Mouse (Mus musculus) ovary, postnatal 10 days (tissue): ENCODE results near the gene Sema5b.

Source experiments
- DNase-seq: peaks from one replicate; pipeline ENCODE4 v3.0.0; 2022; ENCODE audit warnings: low spot score

The Sema5b gene

DNA sequence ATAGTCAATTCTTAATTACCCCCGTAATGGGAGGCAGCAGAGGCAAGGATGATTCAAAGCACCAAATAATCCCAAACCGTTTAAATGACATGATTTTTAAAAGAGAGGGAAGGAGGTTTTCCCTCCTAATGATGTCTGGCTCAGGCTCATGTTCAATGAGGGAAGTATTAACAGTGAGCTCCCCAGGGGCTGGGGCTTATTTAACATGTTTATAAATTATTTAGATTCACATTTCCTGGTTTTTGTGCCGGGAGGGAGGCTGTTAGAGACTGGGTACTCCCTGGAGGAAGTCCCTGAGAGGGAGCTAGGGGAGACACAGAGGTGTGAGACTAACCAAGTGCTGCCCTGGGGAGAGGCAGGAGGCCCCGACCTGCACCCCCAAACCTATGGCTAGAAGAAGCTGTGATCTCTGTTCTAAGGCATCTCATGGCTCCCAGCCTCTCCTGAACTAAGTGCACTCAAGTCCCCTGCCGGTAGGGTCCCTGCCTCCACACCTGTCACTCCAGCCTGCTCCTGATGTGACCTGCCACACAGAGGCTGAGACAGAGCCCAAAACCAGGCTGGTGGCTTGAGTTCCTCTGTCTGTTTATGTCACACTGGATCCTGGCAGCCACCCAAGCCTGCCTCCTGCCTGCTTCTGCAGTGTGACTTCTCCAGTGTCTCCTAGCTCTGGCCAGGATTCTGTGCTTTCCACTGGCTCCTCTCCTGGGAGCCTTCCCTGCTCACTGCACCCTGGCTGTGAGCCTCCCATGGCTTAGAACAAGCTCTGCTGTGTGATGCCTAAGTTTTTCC lies 51.5 kb downstream of the Sema5b start:
- no peak for DNase-seq

DNA sequence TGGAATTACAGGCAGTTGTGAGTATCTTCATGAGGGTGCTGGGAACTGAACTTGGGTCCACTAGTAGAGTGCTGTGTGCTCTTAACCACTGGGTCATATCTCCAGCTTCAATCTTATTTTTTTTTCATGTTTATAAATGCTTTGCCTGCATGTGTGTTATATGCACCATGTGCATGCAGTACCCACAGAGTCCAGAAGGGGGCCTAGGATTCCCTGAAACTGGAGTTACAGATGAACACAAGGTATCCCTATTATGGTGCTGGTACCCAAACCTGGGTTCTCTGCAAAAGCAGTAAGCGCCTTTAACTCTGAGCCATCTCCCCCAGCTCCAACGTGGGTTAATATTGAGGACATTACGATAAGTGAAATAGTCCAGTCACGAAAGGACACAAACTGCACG lies 52.5 kb downstream of the Sema5b start:
- DNase-seq: no peak

DNA sequence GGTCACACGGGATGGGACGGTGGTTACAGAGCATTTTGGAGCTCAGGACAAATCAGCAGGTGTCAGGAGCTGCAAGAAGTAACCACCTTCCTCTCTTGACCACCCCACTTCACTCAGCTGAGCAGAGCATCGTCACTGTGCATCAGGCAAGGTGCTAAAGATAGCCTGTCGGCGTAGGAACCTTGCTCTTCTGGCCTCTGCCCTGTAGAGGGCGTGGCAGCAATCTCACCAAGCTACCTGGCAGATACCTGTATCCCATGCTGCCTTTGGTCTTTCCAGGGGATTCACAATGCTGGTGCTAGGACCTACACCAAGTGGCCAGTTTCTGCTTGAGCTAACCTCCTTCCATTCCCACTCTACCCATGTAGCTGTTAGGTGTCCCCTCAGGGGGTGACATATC lies 55.3 kb downstream of the Sema5b start:
- DNase-seq: no peak

DNA sequence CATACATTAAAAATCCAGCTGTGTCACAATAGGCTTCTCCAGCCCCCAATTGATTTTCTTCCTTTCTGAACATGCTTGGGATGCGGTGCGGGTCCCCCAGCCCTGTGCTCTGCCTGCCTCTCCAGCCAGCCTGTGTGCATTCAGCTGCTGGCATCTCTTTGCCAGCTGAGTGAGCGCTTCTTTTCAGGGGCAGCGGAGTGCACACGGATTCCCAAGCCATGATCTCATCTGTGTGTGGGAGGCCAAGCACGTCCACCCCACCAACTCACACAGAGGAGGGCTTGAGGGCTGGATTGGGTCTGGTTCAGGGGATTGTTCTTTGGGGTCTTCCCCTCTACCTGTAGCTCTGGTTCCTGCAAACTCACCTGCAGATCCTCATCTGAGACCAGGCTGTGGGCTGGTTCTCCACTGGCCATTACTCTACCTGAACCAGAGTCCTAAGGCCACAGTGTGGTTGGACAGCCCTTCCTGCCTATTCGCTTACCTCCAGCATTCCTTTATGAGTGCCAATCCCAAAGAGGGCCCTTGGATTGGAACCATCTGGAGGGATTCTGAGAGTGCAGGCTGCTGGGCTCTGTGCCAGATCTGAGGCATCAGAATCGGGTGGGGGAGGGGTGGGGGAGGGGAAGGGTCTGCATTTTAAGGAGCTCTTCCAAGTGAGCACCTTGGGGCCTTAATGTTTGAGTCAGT lies 55.9 kb downstream of the Sema5b start:
- no peak for DNase-seq

DNA sequence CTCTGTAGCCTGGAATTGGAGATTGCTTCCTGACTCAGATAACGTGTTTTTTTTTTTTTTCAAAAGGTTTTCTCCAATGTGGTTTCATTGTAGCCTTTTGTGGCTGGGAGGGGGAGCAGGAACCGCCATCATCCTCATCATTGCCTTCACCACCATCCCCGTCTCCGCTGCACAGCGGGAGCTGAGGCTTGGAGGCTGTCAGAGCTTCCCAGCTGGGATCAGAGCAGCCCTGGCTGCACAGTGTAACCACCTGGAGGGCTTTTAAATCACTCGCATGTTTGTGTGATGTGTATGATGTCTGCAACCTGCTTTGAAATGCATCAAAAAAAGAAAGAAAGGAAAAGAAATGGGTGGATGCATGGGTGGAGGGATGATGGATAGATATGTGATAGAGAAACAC lies 57.0 kb downstream of the Sema5b start:
- DNase-seq: no peak

DNA sequence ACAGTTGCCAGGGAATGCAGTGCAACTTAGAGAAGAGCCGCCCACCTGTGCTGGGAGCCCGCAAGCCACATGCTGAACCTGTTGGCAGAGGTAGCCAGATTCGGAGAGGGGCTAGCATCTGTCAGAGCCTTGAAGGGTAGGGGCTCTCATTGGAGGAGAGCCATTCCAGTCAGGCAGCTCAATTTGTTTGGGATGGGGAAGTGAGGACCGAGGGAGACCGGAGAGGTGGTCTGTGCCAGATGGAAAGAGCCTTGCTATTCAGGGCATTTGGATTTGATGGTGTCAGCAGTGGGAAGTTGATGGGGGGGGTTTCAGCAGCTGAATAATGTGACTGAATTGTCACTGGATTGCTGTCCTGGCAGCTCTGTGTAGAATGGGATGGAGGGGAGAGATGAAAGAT lies 57.9 kb downstream of the Sema5b start:
- DNase-seq: no peak

DNA sequence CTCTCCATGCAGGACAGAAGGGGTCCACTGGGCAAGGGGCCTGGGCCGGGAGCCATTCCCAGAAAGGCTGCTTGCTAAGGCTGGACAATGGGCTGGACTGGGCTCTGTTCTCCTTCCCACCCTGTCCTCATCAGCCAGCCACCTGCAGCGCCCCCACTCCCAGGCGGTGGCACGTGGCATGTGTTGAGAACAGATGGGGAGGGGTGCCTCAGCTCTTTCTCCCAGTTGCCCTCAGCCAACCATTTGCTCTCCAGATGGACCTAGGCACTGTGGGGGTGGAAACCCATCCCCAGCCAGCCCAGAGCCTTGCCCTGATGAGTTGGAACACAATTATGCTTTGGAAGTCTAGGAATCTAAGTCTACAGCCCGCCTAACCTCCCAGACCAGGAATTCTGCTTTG lies 59.3 kb downstream of the Sema5b start:
- no peak for DNase-seq

DNA sequence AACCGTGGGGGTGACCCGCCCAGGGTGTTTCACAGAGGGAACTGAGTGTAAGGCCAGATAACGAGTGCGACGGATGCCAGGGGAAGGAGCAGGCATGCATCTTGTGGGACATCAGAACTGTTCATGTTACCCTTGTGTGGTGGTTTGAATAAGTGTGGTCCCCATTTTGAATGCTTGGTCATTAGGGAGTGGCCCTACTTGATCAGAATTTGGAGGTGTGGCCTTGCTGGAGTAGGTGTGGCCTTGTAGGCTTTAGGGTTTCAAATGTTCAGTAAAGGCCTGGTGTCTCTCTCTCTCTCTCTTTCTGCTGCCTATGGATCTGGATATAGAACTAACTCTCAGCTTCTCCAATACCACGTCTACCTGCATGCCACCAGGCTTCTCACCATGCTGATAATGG lies 60.5 kb downstream of the Sema5b start:
- no peak for DNase-seq

DNA sequence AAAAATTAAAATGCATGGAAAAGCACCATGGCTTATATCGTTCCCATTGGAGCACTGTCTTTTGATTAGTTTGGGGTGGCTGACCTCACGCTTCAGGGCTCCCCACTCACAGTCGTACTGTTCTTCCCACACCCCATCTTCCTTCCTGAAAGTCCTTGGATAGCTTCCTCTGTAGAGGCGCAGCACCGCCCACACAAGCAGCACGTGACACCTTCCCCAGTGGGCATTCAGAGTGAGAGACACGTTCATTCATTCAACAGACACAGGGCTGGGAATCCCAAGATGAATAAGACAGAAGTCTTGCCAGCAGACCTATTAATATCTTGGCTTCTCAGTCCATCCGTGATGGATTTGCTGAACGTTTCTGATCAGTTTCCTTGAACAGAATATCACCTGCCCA lies 61.6 kb downstream of the Sema5b start:
- DNase-seq: no peak

DNA sequence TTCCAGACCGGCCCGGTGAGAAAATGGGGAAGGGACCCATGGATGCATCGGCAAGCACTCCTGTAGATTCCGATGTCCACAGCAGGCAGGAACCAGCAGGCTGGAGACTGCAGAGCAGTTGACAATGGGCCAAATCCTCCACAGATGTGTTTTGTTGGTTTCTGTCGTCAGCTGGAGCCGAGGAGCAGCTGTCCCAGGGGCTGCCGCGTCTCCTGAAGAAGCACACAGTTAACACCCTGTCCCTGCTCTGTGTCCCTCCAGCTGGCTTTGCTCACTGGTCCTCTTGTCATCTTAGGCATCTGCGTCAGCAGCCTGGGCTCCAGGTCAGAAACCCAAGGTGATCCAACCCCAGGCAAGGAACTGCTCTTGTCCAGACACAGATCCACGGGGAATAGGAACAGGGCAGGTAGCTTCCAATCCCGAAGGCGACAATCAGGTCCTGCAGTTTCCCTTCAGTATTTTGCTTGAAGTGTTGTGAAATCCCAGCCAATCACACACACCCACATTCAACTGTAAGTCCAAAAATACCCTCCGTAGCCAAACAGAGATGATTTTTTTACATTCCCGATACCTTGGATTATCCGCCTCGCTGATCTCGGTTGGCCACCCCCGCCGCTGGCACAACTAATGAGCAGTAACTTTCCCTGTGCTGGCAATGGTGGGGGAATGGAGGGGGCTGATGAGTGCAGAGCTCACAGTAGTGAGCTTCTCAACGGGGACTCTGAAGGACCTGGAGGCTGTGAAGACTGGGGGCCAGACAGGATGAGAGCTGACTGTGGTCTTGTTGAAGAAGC lies 63.0 kb downstream of the Sema5b start:
- no peak for DNase-seq

DNA sequence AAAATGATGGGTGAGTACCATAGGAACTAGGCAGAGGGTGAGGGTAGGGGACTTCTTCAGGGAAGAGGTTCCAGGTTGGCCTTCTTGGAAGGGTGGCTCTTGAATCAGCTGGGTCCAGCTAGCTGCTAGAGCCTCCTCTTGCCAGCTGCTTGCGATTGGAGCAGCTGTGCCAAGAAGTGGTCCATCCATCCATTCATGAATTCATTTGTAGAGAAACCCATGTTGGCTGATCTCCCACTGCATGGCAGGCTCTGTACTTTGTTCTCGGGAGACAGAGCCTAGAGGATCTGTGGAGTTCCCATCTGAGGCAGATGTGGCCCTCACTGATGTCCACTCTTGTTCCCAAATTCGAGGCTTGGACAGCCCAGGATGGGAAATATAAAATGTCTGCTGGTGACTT lies 66.3 kb downstream of the Sema5b start:
- no peak for DNase-seq

DNA sequence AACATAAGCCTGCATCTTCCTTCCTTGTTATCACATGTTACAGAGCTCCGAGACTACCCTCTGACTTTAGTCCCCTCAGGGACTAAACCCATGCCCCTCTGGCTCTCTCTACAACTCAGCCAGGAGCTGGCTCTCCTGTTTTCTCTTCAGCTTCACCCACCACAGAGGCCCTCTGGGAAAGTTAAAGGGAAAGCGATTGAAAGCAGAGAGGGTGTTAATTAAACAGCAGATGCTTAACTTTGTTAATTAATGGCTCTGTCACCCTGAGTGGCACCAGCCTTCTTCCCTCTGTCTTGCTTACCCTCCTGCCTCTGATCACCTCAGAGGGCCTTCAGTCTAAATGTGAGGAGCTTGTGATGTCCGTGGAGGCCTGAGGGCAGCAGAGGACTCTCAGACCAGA lies 67.3 kb downstream of the Sema5b start:
- no peak for DNase-seq

DNA sequence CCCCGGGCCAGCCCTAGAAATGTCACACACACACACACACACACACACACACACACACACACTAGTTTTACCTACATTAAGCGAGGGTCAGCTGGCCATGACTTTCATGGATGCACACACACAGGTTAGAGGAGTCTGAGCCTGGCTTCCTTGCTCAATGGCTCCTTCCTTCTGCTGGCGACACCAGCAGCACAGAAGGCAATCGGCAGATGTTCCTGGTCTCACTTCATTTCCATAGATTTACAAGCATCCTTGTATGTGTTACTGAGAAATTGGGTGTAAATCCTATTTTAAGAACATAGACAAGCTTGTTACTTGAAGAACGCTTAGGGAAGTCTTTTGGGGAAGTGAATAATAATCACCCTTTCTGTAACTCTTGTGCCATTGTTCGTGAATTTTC lies 68.6 kb downstream of the Sema5b start:
- DNase-seq: no peak

DNA sequence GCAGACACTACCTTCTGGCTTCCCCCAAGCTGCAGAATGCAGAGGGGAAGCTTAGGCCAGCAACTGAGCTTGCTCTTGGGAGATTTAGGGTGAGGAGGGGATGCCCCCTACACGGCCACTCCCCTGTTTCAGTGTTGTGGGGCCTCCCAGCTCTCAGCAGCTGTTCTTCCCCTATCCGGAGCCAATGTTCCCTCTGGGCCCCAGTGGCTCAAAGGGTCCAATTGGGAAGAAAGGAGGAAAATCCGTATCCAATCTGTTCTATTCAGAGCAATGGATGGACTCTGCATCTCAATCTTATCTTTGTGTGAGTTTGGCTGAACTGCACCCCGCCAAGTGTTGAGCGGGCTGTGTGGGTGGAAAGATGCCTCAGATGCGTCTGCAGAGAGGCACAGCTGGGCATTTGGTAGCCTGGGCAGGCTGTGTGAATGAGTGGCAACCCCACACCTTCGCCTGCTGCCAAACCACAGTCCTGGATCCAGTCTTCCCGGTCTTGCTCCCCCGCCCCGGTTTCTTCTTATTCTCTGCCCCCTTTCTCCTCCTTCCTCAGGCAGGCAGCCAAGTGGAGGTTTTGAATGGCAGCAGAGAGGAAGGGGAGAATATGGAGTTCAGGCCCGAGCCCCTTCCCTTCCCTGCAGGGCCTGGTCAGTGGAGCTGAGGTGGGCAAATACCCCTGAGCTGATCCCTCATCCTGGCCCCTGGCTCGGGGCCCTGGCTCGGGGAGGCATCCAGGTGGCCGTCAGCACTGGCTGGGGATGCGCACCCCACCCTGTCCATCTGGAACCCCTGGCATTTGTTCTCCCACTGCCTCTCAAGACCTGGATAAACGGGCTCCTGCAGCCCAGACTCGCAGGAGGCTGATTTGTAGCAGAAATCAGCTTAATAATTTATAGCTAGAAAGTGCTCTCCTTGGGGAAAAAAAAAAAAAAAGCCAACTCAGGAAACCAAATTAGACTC lies 73.2 kb downstream of the Sema5b start:
- DNase-seq: no peak

DNA sequence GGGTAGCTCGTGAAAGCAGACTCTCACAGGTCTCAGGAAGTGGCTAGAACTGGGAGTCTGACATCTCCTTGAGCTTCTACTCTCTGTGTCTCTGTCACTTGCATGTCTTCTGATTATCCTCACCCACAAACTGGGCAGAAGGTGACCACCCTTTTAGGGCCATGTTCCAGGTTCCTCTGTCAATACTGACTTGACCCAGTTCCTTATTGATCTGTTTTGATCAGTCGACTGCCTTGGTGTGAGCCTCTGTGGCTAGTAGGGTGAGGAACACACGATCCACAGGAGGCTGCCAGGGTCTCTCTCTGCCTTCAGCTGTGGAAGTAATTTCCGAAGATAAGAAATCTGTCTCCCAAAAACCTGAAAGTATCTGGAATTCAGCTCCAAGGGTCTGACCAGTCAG lies 76.8 kb downstream of the Sema5b start:
- DNase-seq: no peak

DNA sequence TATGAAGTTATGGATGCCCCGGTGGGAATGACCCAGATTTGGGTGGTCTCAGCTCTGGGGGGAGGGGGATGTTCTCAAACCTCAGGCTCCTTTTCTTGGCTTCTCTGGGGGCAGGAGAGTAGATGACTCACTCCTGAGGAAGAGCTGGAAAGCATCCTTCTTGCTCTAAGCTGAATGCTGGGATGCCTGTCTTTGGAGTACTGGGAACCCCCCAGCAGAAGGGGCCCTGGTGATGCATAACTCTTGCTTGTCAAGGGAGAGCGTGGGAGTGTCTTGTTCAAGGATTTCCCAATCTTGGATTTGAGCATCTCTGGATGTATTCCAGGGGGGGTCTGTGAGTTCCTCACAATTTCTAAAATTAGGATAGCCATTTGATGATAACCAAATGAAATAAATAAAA lies 82.1 kb downstream of the Sema5b start:
- no peak for DNase-seq

DNA sequence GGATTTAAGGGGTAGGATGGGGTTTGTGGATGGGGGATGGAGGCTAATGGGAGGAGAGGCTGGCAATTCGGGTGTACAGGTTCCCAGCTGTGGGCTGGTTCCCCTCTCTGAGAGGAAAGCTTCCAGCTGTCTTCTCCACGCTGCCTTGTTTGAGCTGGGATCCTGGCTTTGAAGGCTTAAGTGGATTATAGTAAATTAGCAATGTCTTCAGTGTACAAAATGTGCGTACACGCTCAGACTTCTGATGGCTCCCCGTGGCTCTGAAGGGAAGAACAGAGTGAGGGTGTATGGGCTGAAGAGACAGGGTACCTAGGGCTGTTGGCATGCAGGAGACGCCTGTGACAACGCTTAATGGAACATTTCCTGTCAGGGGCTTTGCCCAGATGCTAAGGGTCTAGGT lies 83.0 kb downstream of the Sema5b start:
- no peak for DNase-seq

DNA sequence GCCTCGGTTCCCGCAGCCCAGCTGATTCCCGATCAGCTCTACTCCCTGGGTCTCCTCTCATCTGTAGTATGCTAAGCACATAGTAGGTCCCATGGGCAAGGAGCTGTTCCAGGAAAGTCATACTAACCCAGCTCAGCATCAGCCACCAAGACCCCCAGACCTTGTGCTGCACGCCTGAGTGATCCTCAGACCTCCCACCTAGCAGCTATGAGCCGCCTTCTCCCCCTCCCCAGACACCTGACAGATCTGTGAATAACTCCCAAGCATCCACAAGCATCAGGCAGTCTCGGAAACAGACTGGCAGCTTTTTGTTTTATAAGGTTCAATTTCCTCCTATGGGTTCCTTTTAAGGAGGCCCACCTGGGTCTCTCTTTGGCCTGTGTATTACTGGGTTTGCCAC lies 83.9 kb downstream of the Sema5b start:
- no peak for DNase-seq

DNA sequence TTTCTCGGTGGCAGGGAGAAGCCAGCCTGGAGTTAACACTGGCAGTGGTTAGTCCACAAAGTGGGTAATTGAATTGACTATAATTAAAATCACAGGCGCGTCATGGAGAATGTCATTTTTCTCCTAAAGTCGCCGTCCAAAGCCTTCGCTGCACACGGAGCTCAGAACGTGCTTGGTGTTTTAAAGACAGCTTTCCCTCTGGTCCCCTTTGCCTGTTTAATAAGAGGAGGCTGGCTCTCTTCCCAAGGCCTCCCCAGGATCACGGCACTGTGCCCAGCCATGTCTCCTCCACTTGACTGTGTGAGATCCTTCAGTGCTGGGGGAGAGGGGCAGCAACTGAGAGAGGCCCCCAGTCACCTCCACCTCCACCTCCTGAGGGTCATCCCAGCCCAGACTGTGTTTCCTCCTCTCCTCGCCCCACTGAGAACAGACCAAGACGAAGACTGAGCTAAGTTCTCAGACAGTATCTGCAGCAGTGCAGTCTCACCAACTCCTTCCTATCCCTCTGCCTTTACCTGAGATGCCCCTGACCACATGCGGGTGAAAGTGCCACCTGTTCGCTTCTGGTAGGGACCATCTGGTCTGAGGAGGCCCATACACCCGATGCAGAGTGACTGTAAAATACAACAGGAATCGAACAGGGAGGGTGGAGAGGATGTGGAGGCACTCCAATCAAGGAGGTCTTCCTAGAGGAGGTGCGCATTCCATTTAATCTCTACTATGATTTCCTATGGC lies 84.5 kb downstream of the Sema5b start:
- no peak for DNase-seq

DNA sequence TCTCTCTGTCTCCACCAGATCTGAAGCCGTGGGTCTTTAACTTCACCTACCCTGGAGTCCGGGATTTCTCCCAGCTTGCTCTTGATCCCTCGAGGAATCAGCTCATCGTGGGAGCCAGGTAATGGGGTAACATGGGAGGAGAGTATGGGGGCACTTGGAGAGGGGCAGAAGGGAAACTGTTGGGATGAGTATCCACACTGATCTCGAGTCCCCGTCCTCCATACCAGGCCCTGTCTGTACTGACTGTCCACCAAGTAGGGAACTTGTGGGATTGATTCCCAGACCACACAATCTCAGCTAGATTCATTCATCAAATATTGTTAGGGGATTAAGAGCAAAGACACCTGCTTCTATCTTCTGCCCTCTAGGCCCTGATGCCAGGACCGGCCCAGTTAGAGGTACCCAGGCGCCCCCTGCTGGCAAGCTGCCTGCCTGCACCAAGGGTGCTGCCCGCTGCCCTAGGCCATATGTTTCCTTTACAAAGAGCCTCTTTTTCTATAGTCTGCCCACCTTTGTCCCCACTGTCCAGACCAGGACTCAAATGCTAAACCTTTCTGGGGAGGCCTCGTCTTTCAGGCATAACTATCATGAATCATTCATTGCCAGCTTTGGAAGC lies 87.2 kb downstream of the Sema5b start:
- DNase-seq: peak; percentile 79
